Mouse (Mus musculus) midbrain, embryonic 13.5 days (tissue): Measurements from ENCODE around the gene Gm9117. TPM values are rescaled to one million over a fixed set of nuclear protein-coding genes. Genes with fewer than 3 reads are reported as not detected.
"Not testable (repeated sequence)": the region's sequence is repeated elsewhere in the genome, so short reads cannot be mapped to it uniquely, and the experiment has no call there.

Source experiments
- ATAC-seq: fragments of 200-750 bp; cut with Nextera tagmentation; 2 replicates; pipeline ENCODE4 v1.8.0; 2017; ENCODE audit warnings: mild to moderate bottlenecking, moderate TSS enrichment, moderate library complexity
- H3K27ac ChIP-seq: fragments of 300-500 bp; sonication (generic); 2 replicates; pipeline ENCODE4 v1.5.1; 2015; ENCODE audit warnings: inconsistent platforms, mild to moderate bottlenecking, moderate library complexity
- H3K27me3 ChIP-seq: fragments of 300-500 bp; sonication (generic); 2 replicates; pipeline ENCODE4 v1.6.1; 2015; ENCODE audit warnings: mild to moderate bottlenecking, inconsistent platforms
- H3K36me3 ChIP-seq: fragments of 300-500 bp; sonication (generic); 2 replicates; pipeline ENCODE4 v1.6.1; 2015; ENCODE audit warnings: mild to moderate bottlenecking, inconsistent platforms
- H3K4me1 ChIP-seq: fragments of 300-500 bp; sonication (generic); replicated peaks from 2 replicates; pipeline ENCODE4 v1.6.1; 2015; ENCODE audit warnings: inconsistent platforms
- H3K4me2 ChIP-seq: fragments of 300-500 bp; sonication (generic); replicated peaks from 2 replicates; pipeline ENCODE4 v1.6.1; 2015; ENCODE audit warnings: moderate library complexity, mild to moderate bottlenecking, inconsistent platforms
- H3K4me3 ChIP-seq: fragments of 300-500 bp; sonication (generic); replicated peaks from 2 replicates; pipeline ENCODE4 v1.5.1; 2015; ENCODE audit warnings: mild to moderate bottlenecking, inconsistent platforms
- H3K9ac ChIP-seq: fragments of 300-500 bp; sonication (generic); replicated peaks from 2 replicates; pipeline ENCODE4 v1.6.1; 2015; ENCODE audit warnings: mild to moderate bottlenecking, inconsistent platforms
- H3K9me3 ChIP-seq: fragments of 300-500 bp; sonication (generic); 2 replicates; pipeline ENCODE4 v1.6.1; 2016; ENCODE audit warnings: mild to moderate bottlenecking, inconsistent platforms
- WGBS: fragments of 180-500 bp; shearing (Covaris S2); methylation state at CpG from one replicate; pipeline ENCODE4 v1.1.7; 2015; 5-methylcytosine and 5-hydroxymethylcytosine counted together
- polyA plus RNA-seq: library from polyadenylated mRNA; unstranded; fragments of >200 nt; fragmentation: Nextera tagmentation; extraction: Ambion mirVana; gene quantifications from 2 replicates; pipeline ENCODE4 v1.2.1, GENCODE M21; 2015

Gene Gm9117
- polyA plus RNA-seq, result not detected in 2 replicates

DNA sequence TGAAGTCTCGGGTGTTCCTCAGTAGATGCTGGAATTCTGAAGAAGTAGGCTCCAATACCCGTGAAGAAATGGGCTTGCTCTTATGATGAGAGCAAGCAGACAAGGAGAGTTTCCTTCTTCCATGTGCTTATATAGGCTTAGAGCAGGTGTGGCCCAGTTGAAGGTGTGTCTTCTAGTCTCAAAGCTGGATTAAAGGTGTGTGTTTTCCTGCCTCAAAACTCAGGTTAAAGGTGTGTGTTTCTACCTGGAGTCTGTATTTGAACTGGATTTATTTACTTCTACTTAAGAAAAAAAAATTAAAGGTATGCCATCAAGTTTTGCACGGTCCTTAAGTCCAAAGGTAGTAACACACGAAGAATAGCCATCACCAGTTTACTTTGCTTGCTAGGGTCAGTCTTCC, at the start of gene Gm9117:
Gm9117 (minus strand) TSS at position 101 of the 400 bp plus-strand sequence.
- H3K4me2 ChIP-seq, ATAC-seq, H3K9me3 ChIP-seq, H3K27me3 ChIP-seq, H3K4me3 ChIP-seq, H3K9ac ChIP-seq, H3K36me3 ChIP-seq, H3K4me1 ChIP-seq, H3K27ac ChIP-seq: not testable (repeated sequence)
- WGBS, result 86% methylated on average over 4 of the region's 4 CpGs

DNA sequence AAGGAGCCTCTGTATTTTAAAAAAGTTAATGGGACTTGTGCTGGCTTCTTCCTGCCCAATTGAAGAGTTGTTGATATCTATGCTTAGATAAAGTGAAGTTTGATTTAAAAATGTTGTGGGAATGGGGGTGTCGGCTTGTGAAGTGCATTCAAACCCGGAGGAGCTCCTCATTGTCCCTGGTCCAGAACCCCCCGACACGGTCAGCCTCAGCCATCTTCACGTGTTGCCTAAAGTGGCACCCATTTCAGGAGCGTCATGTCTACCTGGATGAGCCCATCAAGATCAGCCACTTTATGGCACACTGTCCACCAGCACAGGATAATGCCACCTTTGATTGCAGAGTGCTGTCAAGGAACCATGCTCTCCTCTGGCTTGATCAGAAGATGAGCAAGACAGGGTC, 25.6 kb upstream of the Gm9117 start:
- not testable (repeated sequence) for H3K27me3 ChIP-seq, H3K9ac ChIP-seq, H3K9me3 ChIP-seq, H3K36me3 ChIP-seq, H3K4me1 ChIP-seq, H3K4me3 ChIP-seq, H3K4me2 ChIP-seq, ATAC-seq, H3K27ac ChIP-seq
- 96% methylated on average over 6 of the region's 6 CpGs for WGBS

GRCm38 (mm10) chr3:93961214-93961613, 17.9 kb upstream of the Gm9117 start, which contains the start of gene Tdpoz5:
Gene Tdpoz5, minus strand, starts transcription at chr3:93961314.
- H3K9me3 ChIP-seq, H3K36me3 ChIP-seq, H3K27me3 ChIP-seq, H3K9ac ChIP-seq, H3K27ac ChIP-seq, H3K4me2 ChIP-seq, ATAC-seq, H3K4me1 ChIP-seq, H3K4me3 ChIP-seq: not testable (repeated sequence)
- 68% methylated on average over 3 of the region's 4 CpGs for WGBS

GRCm38 (mm10) chr3:93938386-93938785, 5.0 kb downstream of the Gm9117 start:
- not testable (repeated sequence) for H3K4me2 ChIP-seq, H3K9me3 ChIP-seq, H3K4me3 ChIP-seq, H3K4me1 ChIP-seq, H3K9ac ChIP-seq, H3K27me3 ChIP-seq, ATAC-seq, H3K27ac ChIP-seq, H3K36me3 ChIP-seq
- 43% methylated on average over 1 of the region's 3 CpGs for WGBS

Other genes with a start within 250 kb of the Gm9117 start
- not detected in 2 replicates for gene Gm5773, start 170.5 kb downstream of the Gm9117 start, polyA plus RNA-seq
- gene Tdpoz4, start 147.1 kb downstream of the Gm9117 start, polyA plus RNA-seq, result not detected in 2 replicates
- not detected in 2 replicates for gene Tdpoz3, start 117.5 kb downstream of the Gm9117 start, polyA plus RNA-seq
- gene Tdpoz5, start 17.8 kb upstream of the Gm9117 start, polyA plus RNA-seq, result not detected in 2 replicates
- gene Gm9125, start 111.3 kb upstream of the Gm9117 start, polyA plus RNA-seq, result not detected in 2 replicates
- not detected in 2 replicates for gene Gm10697, start 129.1 kb upstream of the Gm9117 start, polyA plus RNA-seq
- not detected in 2 replicates for gene Gm10696, start 234.7 kb upstream of the Gm9117 start, polyA plus RNA-seq